Mouse (Mus musculus): ENCODE results near the gene Ptgfrn. TPM values are rescaled to one million over a fixed set of nuclear protein-coding genes. Genes with fewer than 3 reads are reported as not detected.

Gene Ptgfrn
- polyA plus RNA-seq, 1 experiment, result 1.0 TPM

DNA sequence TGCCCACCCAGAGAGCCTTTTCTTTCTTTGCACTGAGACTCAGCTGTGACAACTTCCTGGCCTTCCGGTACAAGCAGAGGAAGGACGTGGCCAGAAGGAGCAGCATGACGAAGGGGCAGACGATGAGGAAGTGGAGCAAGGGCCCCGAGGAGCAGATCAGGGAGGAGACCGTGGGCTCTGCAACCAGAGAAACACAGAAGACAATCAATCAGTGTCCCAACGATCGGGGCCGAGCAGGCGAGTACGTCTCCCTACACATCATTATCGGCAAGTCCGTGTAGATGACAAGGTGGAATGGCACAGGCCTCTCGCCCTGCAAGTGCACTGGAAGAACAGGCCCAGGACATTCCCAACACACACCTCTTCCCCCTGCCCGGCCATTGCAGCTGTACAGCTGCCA lies 116.4 kb downstream of the Ptgfrn start:
- no peaks in the 10 kb centered on the region; the same call in 1 of the 2 replicates for H3K4me1 ChIP-seq (ENCODE audit: control insufficient read depth, insufficient read depth, low read length)
- TF ChIP-seq CTCF (IDR thresholded peaks at IDR 0.05; ENCODE audit: control insufficient read depth, insufficient read depth, insufficient replicate concordance, low read depth, low read length) (no peak), POLR2A (IDR thresholded peaks at IDR 0.05; ENCODE audit: control insufficient read depth, low read depth, low read length) (no peak)
- H3K36me3 ChIP-seq (ENCODE audit: control insufficient read depth, insufficient read depth, low read length), result no peaks in the 10 kb centered on the region
- no peaks in the 10 kb centered on the region for H3K27me3 ChIP-seq (ENCODE audit: control insufficient read depth, insufficient read depth, low read length)
- no peak overlapping the region for H3K4me3 ChIP-seq (ENCODE audit: control insufficient read depth, low read depth, low read length)
- no peak overlapping the region; the same call in 1 of the 2 replicates for H3K27ac ChIP-seq (ENCODE audit: control insufficient read depth, insufficient read depth, low read depth, low read length)

DNA sequence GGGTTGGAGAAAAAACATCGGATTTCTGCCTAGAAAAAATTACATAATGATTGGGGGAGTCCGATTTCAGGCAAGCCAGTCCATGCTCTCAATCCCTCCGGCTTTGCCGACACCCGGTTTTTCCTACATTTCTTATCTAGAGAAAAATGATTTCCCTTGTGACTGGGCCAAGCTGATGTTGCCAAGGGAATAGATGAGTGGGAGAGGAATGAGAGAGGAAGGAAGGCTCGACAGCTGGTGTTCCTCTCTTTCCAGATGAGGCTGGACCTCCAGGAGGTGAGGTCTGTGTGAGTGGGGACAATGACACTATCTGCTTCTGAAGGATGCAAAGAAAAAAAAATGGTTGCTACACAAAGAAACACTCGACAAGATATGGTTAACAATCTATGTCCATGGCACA lies 116.9 kb downstream of the Ptgfrn start:
- H3K27me3 ChIP-seq (ENCODE audit: control insufficient read depth, insufficient read depth, low read length), result no peaks in the 10 kb centered on the region
- no peaks in the 10 kb centered on the region for H3K36me3 ChIP-seq (ENCODE audit: control insufficient read depth, insufficient read depth, low read length)
- no peak overlapping the region for H3K27ac ChIP-seq (ENCODE audit: control insufficient read depth, insufficient read depth, low read depth, low read length)
- TF ChIP-seq CTCF (IDR thresholded peaks at IDR 0.05; ENCODE audit: control insufficient read depth, insufficient read depth, insufficient replicate concordance, low read depth, low read length) (no peak), POLR2A (IDR thresholded peaks at IDR 0.05; ENCODE audit: control insufficient read depth, low read depth, low read length) (no peak)
- no peaks in the 10 kb centered on the region; the same call in 1 of the 2 replicates for H3K4me1 ChIP-seq (ENCODE audit: control insufficient read depth, insufficient read depth, low read length)
- H3K4me3 ChIP-seq (ENCODE audit: control insufficient read depth, low read depth, low read length), result no peak overlapping the region

Other genes with a start within 250 kb of the Ptgfrn start
- gene Trim45, start 188.1 kb downstream of the Ptgfrn start, polyA plus RNA-seq (2012; rRNA removed), result 33.7 and 38.9 TPM in 2 replicates
- gene Ttf2, start 140.6 kb downstream of the Ptgfrn start, polyA plus RNA-seq (2012; rRNA removed), result 2.7 and 3.0 TPM in 2 replicates
- not detected in 2 replicates for gene Cd101, start 80.7 kb downstream of the Ptgfrn start, polyA plus RNA-seq (2012; rRNA removed)
- 0.79 and 0.96 TPM in 2 replicates for gene Cd2, start 177.7 kb upstream of the Ptgfrn start, polyA plus RNA-seq (2012; rRNA removed)

Data from testis, adult 2 months (tissue).